Mouse (Mus musculus) liver, adult 2 months (tissue): ENCODE results near the gene Gprc5d. TPM values are rescaled to one million over a fixed set of nuclear protein-coding genes. Genes with fewer than 3 reads are reported as not detected.

Experiments
- DNase-seq: peaks from one replicate; pipeline ENCODE4 v3.0.0-alpha.2; 2011; ENCODE audit warnings: low read depth, low spot score; ENCODE audit errors: extremely low read depth
- H3K27ac ChIP-seq: fragments of 200-500 bp; replicated peaks from 2 replicates; pipeline ENCODE4 v1.5.1; 2012; ENCODE audit warnings: low read depth, mild to moderate bottlenecking, control low read depth, inconsistent platforms, low read length; ENCODE audit not compliant: insufficient read depth
- H3K27me3 ChIP-seq: fragments of 200-500 bp; 2 replicates; pipeline ENCODE4 v1.6.1; 2012; ENCODE audit warnings: mild to moderate bottlenecking, moderate library complexity, low read length, inconsistent platforms; ENCODE audit not compliant: control insufficient read depth, insufficient read depth
- H3K36me3 ChIP-seq: fragments of 200-500 bp; 2 replicates; pipeline ENCODE4 v1.6.1; 2012; ENCODE audit warnings: low read length, inconsistent platforms; ENCODE audit not compliant: control insufficient read depth, insufficient read depth
- H3K4me1 ChIP-seq: fragments of 200-500 bp; 2 replicates; pipeline ENCODE4 v1.6.1; 2011; ENCODE audit warnings: low read length; ENCODE audit not compliant: control insufficient read depth, insufficient read depth
- H3K4me3 ChIP-seq: fragments of 200-500 bp; 2 replicates; pipeline ENCODE4 v1.5.1; 2011; ENCODE audit warnings: low read depth, mild to moderate bottlenecking, control low read depth, low read length, moderate library complexity; ENCODE audit not compliant: insufficient read depth
- H3K79me2 ChIP-seq: fragments of 200-500 bp; 2 replicates; pipeline ENCODE4 v1.6.1; 2012; ENCODE audit warnings: inconsistent platforms, mild to moderate bottlenecking, low read length, moderate library complexity; ENCODE audit not compliant: control insufficient read depth, insufficient read depth
- H3K9ac ChIP-seq: fragments of 200-500 bp; 2 replicates; pipeline ENCODE4 v1.6.1; 2012; ENCODE audit warnings: low read depth, mild to moderate bottlenecking, control low read depth, inconsistent platforms, low read length
- CTCF ChIP-seq: fragments of 200-500 bp; IDR thresholded peaks from 2 replicates; pipeline ENCODE4 v1.5.1; 2011; ENCODE audit warnings: low read depth, low read length, control low read depth
- POLR2A ChIP-seq: fragments of 200-500 bp; IDR thresholded peaks from 2 replicates; pipeline ENCODE4 v1.6.1; 2011; ENCODE audit warnings: low read length, control low read depth; ENCODE audit not compliant: insufficient read depth; ENCODE audit errors: extremely low read depth
- WGBS: fragments of 180-500 bp; shearing (Covaris S2); methylation state at CpG from one replicate; pipeline ENCODE4 v1.1.7; 2018; 5-methylcytosine and 5-hydroxymethylcytosine counted together
- polyA plus RNA-seq: library from polyadenylated mRNA; depleted of rRNA; stranded (reverse); fragments of >200 nt; gene quantifications from 2 replicates; pipeline ENCODE4 v1.2.3, GENCODE M21; 2012
- total RNA-seq: library from RNA; depleted of rRNA; stranded (reverse); fragments of >200 nt; gene quantifications from 2 replicates; pipeline ENCODE4 v1.2.3, GENCODE M21; 2014

Gene Gprc5d
- total and polyA plus RNA-seq, 2 experiments, result 0.17 TPM; not detected in 1

GRCm38 (mm10) chr6:135143151-135143550 is 25.1 kb upstream of the Gprc5d start:
- Histone ChIP-seq H3K27ac (no peak overlapping the region), H3K9ac (no peak overlapping the region), H3K4me3 (no peak overlapping the region), H3K36me3 (peaks cover 61% of the 10 kb centered on the region), H3K27me3 (no peaks in the 10 kb centered on the region), H3K79me2 (peaks cover 2% of the 10 kb centered on the region; the same call in 1 of the 2 replicates), H3K4me1 (no peaks in the 10 kb centered on the region)
- DNase-seq, result no peak
- 92% methylated on average over 5 of the region's 5 CpGs for WGBS
- TF ChIP-seq CTCF, result no peak
- TF ChIP-seq POLR2A, result no peak

DNA sequence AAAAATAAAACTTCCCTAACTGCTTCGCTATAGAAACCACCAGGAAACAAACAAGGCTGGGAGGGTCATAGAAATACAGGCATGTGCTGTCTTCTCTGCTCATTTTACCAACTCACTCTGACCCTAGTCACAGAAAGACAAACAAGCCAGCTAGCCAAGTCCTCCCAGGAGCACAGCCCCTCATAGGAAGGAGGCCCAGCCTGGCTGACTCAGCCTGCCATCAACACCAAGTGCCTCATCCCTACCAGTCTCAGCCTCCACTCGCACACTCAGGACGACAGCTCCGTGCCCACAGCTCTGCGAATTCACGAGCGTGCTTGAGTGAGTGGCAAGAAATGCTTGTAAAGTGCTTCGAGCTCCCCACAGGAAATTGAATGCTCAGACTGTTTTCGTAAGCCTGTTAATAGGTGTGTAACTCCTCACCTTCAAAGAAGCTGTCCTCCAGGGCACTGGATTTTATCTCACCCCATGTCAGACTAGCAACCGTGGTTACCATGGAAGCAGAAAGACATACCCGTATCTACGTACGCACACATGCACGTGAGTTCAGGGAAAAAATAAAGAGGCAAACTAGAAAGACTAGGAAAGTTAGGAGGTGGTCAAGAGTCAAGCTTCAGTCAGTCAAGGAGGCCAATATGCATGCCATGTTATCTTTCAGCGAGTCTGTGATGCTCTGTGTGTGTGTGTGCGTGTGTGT is 23.5 kb upstream of the Gprc5d start:
- no peaks in the 10 kb centered on the region for H3K4me1 ChIP-seq
- no peak overlapping the region for H3K9ac ChIP-seq
- H3K27ac ChIP-seq, result no peak overlapping the region
- H3K27me3 ChIP-seq, result no peaks in the 10 kb centered on the region
- WGBS, result 87% methylated on average over 16 of the region's 16 CpGs
- H3K4me3 ChIP-seq, result no peak overlapping the region
- no peak for TF ChIP-seq POLR2A
- no peak for TF ChIP-seq CTCF
- DNase-seq, result no peak
- peaks cover 68% of the 10 kb centered on the region for H3K36me3 ChIP-seq
- no peaks in the 10 kb centered on the region for H3K79me2 ChIP-seq

GRCm38 (mm10) chr6:135138746-135139145 is 20.7 kb upstream of the Gprc5d start:
- Histone ChIP-seq H3K27me3 (no peaks in the 10 kb centered on the region), H3K9ac (no peak overlapping the region), H3K79me2 (no peaks in the 10 kb centered on the region), H3K4me3 (no peak overlapping the region), H3K4me1 (no peaks in the 10 kb centered on the region), H3K36me3 (peaks cover 54% of the 10 kb centered on the region), H3K27ac (no peak overlapping the region)
- no peak for TF ChIP-seq CTCF
- no peak for TF ChIP-seq POLR2A
- 93% methylated on average over 14 of the region's 14 CpGs for WGBS
- no peak for DNase-seq

GRCm38 (mm10) chr6:135138207-135138606 is 20.1 kb upstream of the Gprc5d start:
- no peak for TF ChIP-seq CTCF
- no peak for TF ChIP-seq POLR2A
- WGBS, result 86% methylated on average over 7 of the region's 7 CpGs
- H3K9ac ChIP-seq, result no peak overlapping the region
- H3K79me2 ChIP-seq, result no peaks in the 10 kb centered on the region
- no peaks in the 10 kb centered on the region for H3K27me3 ChIP-seq
- H3K4me3 ChIP-seq, result no peak overlapping the region
- peaks cover 50% of the 10 kb centered on the region for H3K36me3 ChIP-seq
- DNase-seq, result no peak
- H3K4me1 ChIP-seq, result no peaks in the 10 kb centered on the region
- H3K27ac ChIP-seq, result no peak overlapping the region

DNA sequence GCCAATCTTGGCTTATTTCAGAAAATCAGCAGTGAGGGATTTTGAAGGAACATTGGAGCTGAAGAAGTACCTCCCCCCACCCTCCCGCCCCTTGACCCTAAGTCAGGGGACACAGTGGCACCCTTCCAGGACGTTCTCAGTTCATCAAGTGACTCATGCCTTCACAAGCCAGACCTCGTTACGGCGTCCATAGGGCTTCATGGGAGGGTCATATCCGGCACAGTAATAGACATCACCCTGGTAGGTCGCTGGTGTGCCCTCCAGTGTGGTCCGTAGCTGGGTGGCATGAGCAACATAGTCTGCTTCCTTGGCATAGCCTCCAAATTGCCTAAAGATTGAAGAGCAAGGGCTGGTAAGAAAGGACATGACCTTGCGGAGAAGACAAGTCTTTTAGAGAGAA is 19.7 kb upstream of the Gprc5d start:
- H3K36me3 ChIP-seq, result peaks cover 50% of the 10 kb centered on the region
- H3K27me3 ChIP-seq, result no peaks in the 10 kb centered on the region
- WGBS, result 77% methylated on average over 9 of the region's 9 CpGs
- H3K79me2 ChIP-seq, result no peaks in the 10 kb centered on the region
- no peaks in the 10 kb centered on the region for H3K4me1 ChIP-seq
- TF ChIP-seq CTCF (no peak), POLR2A (no peak)
- no peak overlapping the region for H3K27ac ChIP-seq
- no peak for DNase-seq
- H3K4me3 ChIP-seq, result no peak overlapping the region
- no peak overlapping the region for H3K9ac ChIP-seq

DNA sequence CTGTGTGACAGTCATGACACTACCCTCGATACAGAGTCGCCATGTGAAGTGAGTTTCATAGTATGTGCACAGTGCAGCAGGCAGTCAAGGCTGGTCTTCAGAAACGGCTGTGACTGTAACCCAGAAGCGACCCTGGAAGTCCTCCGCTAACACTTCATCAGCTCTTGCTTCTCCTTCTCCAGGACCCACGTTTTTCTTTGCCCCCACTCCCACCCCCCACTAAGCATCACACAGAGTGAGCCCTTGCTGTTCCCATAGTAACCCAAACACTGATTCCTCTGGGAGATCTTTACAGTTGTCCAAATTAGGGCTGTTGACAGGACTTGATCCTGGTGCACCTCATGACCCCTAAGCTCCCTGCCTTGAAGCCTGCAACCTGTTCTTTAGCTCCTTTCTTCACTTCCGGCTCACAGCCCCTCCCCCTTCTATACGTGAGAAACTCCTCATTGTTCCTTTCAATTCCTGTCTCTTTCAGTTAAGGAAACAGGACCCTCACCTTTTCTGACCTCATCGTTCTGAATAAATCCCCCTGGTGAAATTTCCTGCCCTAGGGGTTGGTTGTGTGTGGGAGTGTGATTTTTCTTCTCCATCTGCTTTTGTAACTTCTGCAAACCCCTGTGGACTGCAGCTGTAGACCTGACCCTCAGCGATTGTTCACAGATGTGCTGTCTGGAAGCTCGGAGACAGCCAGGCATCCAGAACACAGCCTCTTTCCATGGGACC is 18.5 kb upstream of the Gprc5d start:
- H3K36me3 ChIP-seq, result peaks cover 47% of the 10 kb centered on the region
- no peak for DNase-seq
- WGBS, result 69% methylated on average over 11 of the region's 11 CpGs

More for the DNA sequence above, 18.5 kb upstream of the Gprc5d start:
- no peaks in the 10 kb centered on the region for H3K79me2 ChIP-seq
- no peaks in the 10 kb centered on the region for H3K4me1 ChIP-seq
- no peak overlapping the region for H3K9ac ChIP-seq
- TF ChIP-seq POLR2A, result no peak
- H3K4me3 ChIP-seq, result no peak overlapping the region
- no peak overlapping the region for H3K27ac ChIP-seq
- H3K27me3 ChIP-seq, result no peaks in the 10 kb centered on the region
